ENCODE assay signal across 13 mouse cellular contexts in genomic region chr2:4543417-4543775, GRCm38 (mm10).
A peak's percentile ranks its signal among the peaks of the same experiment; 100 is the strongest.
DNase-seq lines count a peak whose midpoint lies in the region; ATAC-seq and TF ChIP-seq lines count a peak whose summit lies in the region.
"Had no signal": no experiment of that assay in that cellular context is flagged by ENCODE, and none has a peak within 500 bp of the region (broad histone marks: within the 10 kb centered on the region; RNA-seq: fewer than 3 reads in every experiment).

No protein-coding gene starts in this region.

- H3K9ac ChIP-seq in heart, embryonic 15.5 days = no peak overlapping the region
- no peak overlapping the region for H3K9ac ChIP-seq in forebrain, embryonic 11.5 days (ENCODE audit: low read length)
- no peak overlapping the region for H3K9ac ChIP-seq in hindbrain, embryonic 14.5 days
- H3K9ac ChIP-seq in midbrain, postnatal 0 days (replicated peaks; ENCODE audit: low read length, poor library complexity, severe bottlenecking) = no peak overlapping the region
- H3K9ac ChIP-seq: liver, embryonic 14.5 days had no signal

- H3K27ac ChIP-seq in heart, embryonic 15.5 days = peak overlapping the region; percentile 48; the same call in 1 of the 2 replicates
- H3K27ac ChIP-seq in forebrain, embryonic 11.5 days (ENCODE audit: low read depth, low read length) = peak overlapping the region; percentile 60; the same call in 1 of the 2 replicates
- peak overlapping the region; percentile 2 for H3K27ac ChIP-seq in hindbrain, embryonic 14.5 days
- H3K27ac ChIP-seq in midbrain, postnatal 0 days (ENCODE audit: low read depth, low read length) = 0 out of 2 replicates have a peak overlapping the region, but pooled peaks have one; percentile 14
- H3K27ac ChIP-seq: liver, embryonic 14.5 days had no signal

- DNase-seq in heart, adult 8-10 months (ENCODE audit: low spot score) = no peak
- DNase-seq in forebrain, embryonic 11.5 days (ENCODE audit: low spot score) = no peak
- no peak for DNase-seq in hindbrain, embryonic 14.5 days (ENCODE audit: low spot score)
- no peak for DNase-seq in midbrain, postnatal 0 days (ENCODE audit: low spot score)
- no peak for DNase-seq in c-Kit-positive CD71-positive TER-119-positive erythroid progenitor cells, embryonic 14.5 days (ENCODE audit: low spot score)
- no peak for DNase-seq in lung, adult 18-20 months
- no peak for DNase-seq in cerebellum, postnatal 25 days
- DNase-seq: kidney, postnatal 25 days; lung, postnatal 4 days; right cerebral cortex, postnatal 14 days; thymus, postnatal 4 days had no signal

- TF ChIP-seq CTCF in midbrain, postnatal 0 days (IDR thresholded peaks at IDR 0.05) = no peak

- no peaks in the 10 kb centered on the region for H3K9me3 ChIP-seq in heart, embryonic 15.5 days (replicated peaks)
- H3K9me3 ChIP-seq in forebrain, embryonic 11.5 days (ENCODE audit: control insufficient read depth, low read length) = no peaks in the 10 kb centered on the region
- H3K9me3 ChIP-seq in hindbrain, embryonic 14.5 days (ENCODE audit: control insufficient read depth, low read length) = no peaks in the 10 kb centered on the region
- H3K9me3 ChIP-seq in midbrain, postnatal 0 days (ENCODE audit: low read length) = no peaks in the 10 kb centered on the region

- no peak overlapping the region for H3K4me2 ChIP-seq in heart, embryonic 15.5 days
- no peak overlapping the region for H3K4me2 ChIP-seq in forebrain, embryonic 11.5 days (ENCODE audit: low read depth, low read length, severe bottlenecking)
- H3K4me2 ChIP-seq in hindbrain, embryonic 14.5 days (replicated peaks) = no peak overlapping the region
- no peak overlapping the region for H3K4me2 ChIP-seq in midbrain, postnatal 0 days (ENCODE audit: low read depth, low read length, poor library complexity, severe bottlenecking)

- H3K36me3 ChIP-seq in heart, embryonic 15.5 days = no peaks in the 10 kb centered on the region
- H3K36me3 ChIP-seq in forebrain, embryonic 11.5 days (ENCODE audit: control insufficient read depth, insufficient read depth, low read length) = no peaks in the 10 kb centered on the region
- H3K36me3 ChIP-seq in hindbrain, embryonic 14.5 days (replicated peaks; ENCODE audit: control insufficient read depth, insufficient read depth) = peaks cover 31% of the 10 kb centered on the region
- H3K36me3 ChIP-seq in midbrain, postnatal 0 days (ENCODE audit: insufficient read depth, low read length) = no peaks in the 10 kb centered on the region; the same call in none of the 2 replicates

- 48% methylated on average over 1 of the region's 1 CpGs for WGBS in heart, embryonic 15.5 days
- 0% methylated on average over 1 of the region's 1 CpGs for WGBS in forebrain, embryonic 11.5 days
- WGBS in hindbrain, embryonic 14.5 days = 7% methylated on average over 1 of the region's 1 CpGs
- 9% methylated on average over 1 of the region's 1 CpGs for WGBS in midbrain, postnatal 0 days

- no peak overlapping the region for H3K4me3 ChIP-seq in heart, embryonic 15.5 days
- H3K4me3 ChIP-seq in forebrain, embryonic 11.5 days (ENCODE audit: low read depth, low read length) = no peak overlapping the region
- no peak overlapping the region for H3K4me3 ChIP-seq in hindbrain, embryonic 14.5 days (replicated peaks; ENCODE audit: low read length)
- H3K4me3 ChIP-seq in midbrain, postnatal 0 days (ENCODE audit: low read depth, low read length) = no peak overlapping the region

- H3K4me1 ChIP-seq in heart, embryonic 15.5 days (replicated peaks) = peaks cover 37% of the 10 kb centered on the region
- H3K4me1 ChIP-seq in forebrain, embryonic 11.5 days (replicated peaks; ENCODE audit: control insufficient read depth, insufficient read depth, low read length) = peaks cover 22% of the 10 kb centered on the region
- peaks cover 34% of the 10 kb centered on the region for H3K4me1 ChIP-seq in hindbrain, embryonic 14.5 days (replicated peaks; ENCODE audit: control insufficient read depth, insufficient read depth, low read length)
- peaks cover 18% of the 10 kb centered on the region for H3K4me1 ChIP-seq in midbrain, postnatal 0 days (ENCODE audit: insufficient read depth, low read length)

- no peaks in the 10 kb centered on the region for H3K27me3 ChIP-seq in heart, embryonic 15.5 days
- no peaks in the 10 kb centered on the region for H3K27me3 ChIP-seq in forebrain, embryonic 11.5 days (ENCODE audit: control insufficient read depth, insufficient read depth, low read length)
- H3K27me3 ChIP-seq in hindbrain, embryonic 14.5 days (ENCODE audit: control insufficient read depth, insufficient read depth, low read length) = no peaks in the 10 kb centered on the region
- no peaks in the 10 kb centered on the region for H3K27me3 ChIP-seq in midbrain, postnatal 0 days (ENCODE audit: insufficient read depth, low read length)

- ATAC-seq in heart, embryonic 15.5 days (replicated peaks; ENCODE audit: insufficient number of reproducible peaks, insufficient read depth, low FRiP score, low read depth) = no peak
- ATAC-seq in forebrain, embryonic 11.5 days (replicated peaks; ENCODE audit: low FRiP score) = peak; percentile 43; the same call in 1 of the 2 replicates
- ATAC-seq in hindbrain, embryonic 14.5 days (ENCODE audit: low FRiP score) = peak; percentile 15; the same call in 1 of the 2 replicates
- ATAC-seq in midbrain, postnatal 0 days (ENCODE audit: low FRiP score) = no peak

Comparison
In these comparisons a context has a peak if more than half of its experiments do, and no peak if none do; other contexts are left out.
1. ATAC-seq: peak in forebrain, embryonic 11.5 days (single experiment) and hindbrain, embryonic 14.5 days (single experiment); none in heart, embryonic 15.5 days (single experiment) and midbrain, postnatal 0 days (single experiment).
2. H3K27ac ChIP-seq: peak in every context shown above with its lines; median percentile 60 in forebrain, embryonic 11.5 days; 48 in heart, embryonic 15.5 days; 14 in midbrain, postnatal 0 days; 2 in hindbrain, embryonic 14.5 days.